Mouse (Mus musculus): ENCODE measurements around the gene Fkbp1b.
"Not testable (repeated sequence)": the region's sequence is repeated elsewhere in the genome, so short reads cannot be mapped to it uniquely, and the experiment has no call there.

Fkbp1b gene

GRCm38 (mm10) chr12:4841392-4841887 lies at the start of gene Fkbp1b:
Fkbp1b (minus strand) TSS chr12:4841591.
- DNase-seq: peak; percentile 52 to 76

- no peak for DNase-seq
Measured at GRCm38 (mm10) chr12:4889891-4890290, 48.5 kb upstream of the Fkbp1b start.

- DNase-seq: no peak
Measured at GRCm38 (mm10) chr12:4889251-4889650, 47.9 kb upstream of the Fkbp1b start.

- no peak for DNase-seq
Measured at GRCm38 (mm10) chr12:4888739-4889138, 47.3 kb upstream of the Fkbp1b start.

- DNase-seq: not testable (repeated sequence)
Measured at GRCm38 (mm10) chr12:4886581-4886980, 45.2 kb upstream of the Fkbp1b start.

- no peak for DNase-seq
Measured at GRCm38 (mm10) chr12:4885062-4885461, 43.7 kb upstream of the Fkbp1b start.

GRCm38 (mm10) chr12:4882086-4882485 lies 40.7 kb upstream of the Fkbp1b start:
- DNase-seq: no peak

GRCm38 (mm10) chr12:4879048-4879447 lies 37.7 kb upstream of the Fkbp1b start:
- DNase-seq: peak; percentile 27 to 69

- DNase-seq: no peak
Measured at GRCm38 (mm10) chr12:4878296-4878783, 36.9 kb upstream of the Fkbp1b start.

- DNase-seq: no peak
Measured at GRCm38 (mm10) chr12:4875623-4876022, 34.2 kb upstream of the Fkbp1b start.

- DNase-seq: peak; percentile 83 to 89
Measured at GRCm38 (mm10) chr12:4874161-4874927, 33.0 kb upstream of the Fkbp1b start, which contains the start of gene Mfsd2b. Mfsd2b (minus strand) TSS chr12:4874359.

- no peak for DNase-seq
Measured at GRCm38 (mm10) chr12:4873531-4873930, 32.1 kb upstream of the Fkbp1b start.

GRCm38 (mm10) chr12:4872983-4873477 lies 31.6 kb upstream of the Fkbp1b start:
- no peak for DNase-seq

- no peak for DNase-seq
Measured at GRCm38 (mm10) chr12:4872273-4872672, 30.9 kb upstream of the Fkbp1b start.

- DNase-seq: no peak
Measured at GRCm38 (mm10) chr12:4871260-4871659, 29.9 kb upstream of the Fkbp1b start.

GRCm38 (mm10) chr12:4868924-4869323 lies 27.5 kb upstream of the Fkbp1b start:
- no peak for DNase-seq

- DNase-seq: no peak
Measured at GRCm38 (mm10) chr12:4864338-4864690, 22.9 kb upstream of the Fkbp1b start.

- DNase-seq: peak; percentile 71 to 92
Measured at GRCm38 (mm10) chr12:4863654-4864337, 22.4 kb upstream of the Fkbp1b start.

GRCm38 (mm10) chr12:4862672-4863071 lies 21.3 kb upstream of the Fkbp1b start:
- peak in 1 of 2 experiments; percentile 23 for DNase-seq

GRCm38 (mm10) chr12:4859241-4859914 lies 18.0 kb upstream of the Fkbp1b start:
- no peak for DNase-seq

GRCm38 (mm10) chr12:4856834-4857233 lies 15.4 kb upstream of the Fkbp1b start:
- DNase-seq: no peak

- DNase-seq: peak in 1 of 2 experiments; percentile 57
Measured at GRCm38 (mm10) chr12:4856160-4856559, 14.8 kb upstream of the Fkbp1b start.

GRCm38 (mm10) chr12:4843741-4844140 lies 2.4 kb upstream of the Fkbp1b start:
- DNase-seq: peak; percentile 41 to 68
